Mouse (Mus musculus) thymus, postnatal 10 days (tissue): ENCODE results near the gene Sdhaf2.
"Not testable (repeated sequence)": the region's sequence is repeated elsewhere in the genome, so short reads cannot be mapped to it uniquely, and the experiment has no call there.

Source experiments
- DNase-seq, 2 experiments: peaks; one replicate each; pipeline ENCODE4 v3.0.0; 2021; ENCODE audit warnings: low spot score in 2 of 2

The Sdhaf2 gene

GRCm38 (mm10) chr19:10525910-10526309 is at the start of gene Sdhaf2:
Gene Sdhaf2, minus strand, starts transcription at chr19:10526142.
- no peak for DNase-seq

- no peak for DNase-seq
Measured at GRCm38 (mm10) chr19:10569627-10570026, 43.7 kb upstream of the Sdhaf2 start.

GRCm38 (mm10) chr19:10565217-10565616 is 39.3 kb upstream of the Sdhaf2 start:
- no peak for DNase-seq

DNA sequence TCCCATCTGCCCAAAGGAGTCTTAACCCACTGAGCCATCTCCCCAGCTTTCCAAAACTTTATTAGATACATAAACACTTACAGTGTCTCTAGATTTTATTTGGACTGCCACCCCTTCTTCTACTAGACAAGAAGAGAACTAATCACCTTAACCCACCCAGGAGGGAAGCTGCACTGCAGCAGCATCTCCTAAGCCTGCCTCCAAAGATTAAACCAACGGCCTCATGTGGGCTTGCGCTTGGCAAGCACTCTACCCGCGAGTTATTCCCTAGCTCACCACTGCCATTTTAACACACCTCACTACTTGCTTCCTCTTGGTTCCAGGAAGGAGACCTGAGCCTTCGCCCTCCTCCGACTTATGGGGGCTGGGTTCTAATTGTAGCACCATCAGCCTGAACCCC is 38.3 kb upstream of the Sdhaf2 start:
- no peak for DNase-seq

GRCm38 (mm10) chr19:10562351-10562750 is 36.4 kb upstream of the Sdhaf2 start:
- DNase-seq = no peak

- DNase-seq = no peak
Measured at GRCm38 (mm10) chr19:10561558-10562314, 35.8 kb upstream of the Sdhaf2 start.

GRCm38 (mm10) chr19:10560108-10560507 is 34.2 kb upstream of the Sdhaf2 start:
- DNase-seq = no peak

GRCm38 (mm10) chr19:10557837-10558375 is 32.0 kb upstream of the Sdhaf2 start:
- DNase-seq = not testable (repeated sequence)

GRCm38 (mm10) chr19:10557430-10557829 is 31.5 kb upstream of the Sdhaf2 start:
- no peak for DNase-seq

- no peak for DNase-seq
Measured at GRCm38 (mm10) chr19:10557001-10557400, 31.1 kb upstream of the Sdhaf2 start.

GRCm38 (mm10) chr19:10555624-10556510 is 29.9 kb upstream of the Sdhaf2 start, which contains the start of gene Tmem216:
Gene Tmem216, minus strand, starts transcription at chr19:10556238.
- peak; percentile 75 to 85 for DNase-seq

DNA sequence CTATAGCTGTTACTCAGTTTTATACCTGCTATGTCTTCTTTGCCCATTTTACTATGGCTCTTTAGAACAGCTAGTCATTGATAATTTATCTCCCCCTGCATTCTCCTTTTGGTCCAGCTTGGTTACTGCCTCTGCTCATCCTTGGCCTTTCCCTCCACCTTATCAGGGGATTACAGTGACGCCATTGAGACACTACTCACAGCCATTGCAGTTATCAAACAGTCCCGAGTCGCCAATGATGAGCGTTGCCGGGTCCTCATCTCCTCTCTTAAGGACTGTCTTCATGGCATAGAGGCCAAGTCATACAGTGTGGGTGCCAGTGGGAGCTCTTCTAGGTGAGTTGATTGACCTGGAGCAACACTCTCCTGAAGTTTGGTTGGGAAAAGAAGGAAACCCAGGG is 13.5 kb upstream of the Sdhaf2 start:
- no peak for DNase-seq

- DNase-seq = no peak
Measured at GRCm38 (mm10) chr19:10530082-10530481, 4.1 kb upstream of the Sdhaf2 start.

DNA sequence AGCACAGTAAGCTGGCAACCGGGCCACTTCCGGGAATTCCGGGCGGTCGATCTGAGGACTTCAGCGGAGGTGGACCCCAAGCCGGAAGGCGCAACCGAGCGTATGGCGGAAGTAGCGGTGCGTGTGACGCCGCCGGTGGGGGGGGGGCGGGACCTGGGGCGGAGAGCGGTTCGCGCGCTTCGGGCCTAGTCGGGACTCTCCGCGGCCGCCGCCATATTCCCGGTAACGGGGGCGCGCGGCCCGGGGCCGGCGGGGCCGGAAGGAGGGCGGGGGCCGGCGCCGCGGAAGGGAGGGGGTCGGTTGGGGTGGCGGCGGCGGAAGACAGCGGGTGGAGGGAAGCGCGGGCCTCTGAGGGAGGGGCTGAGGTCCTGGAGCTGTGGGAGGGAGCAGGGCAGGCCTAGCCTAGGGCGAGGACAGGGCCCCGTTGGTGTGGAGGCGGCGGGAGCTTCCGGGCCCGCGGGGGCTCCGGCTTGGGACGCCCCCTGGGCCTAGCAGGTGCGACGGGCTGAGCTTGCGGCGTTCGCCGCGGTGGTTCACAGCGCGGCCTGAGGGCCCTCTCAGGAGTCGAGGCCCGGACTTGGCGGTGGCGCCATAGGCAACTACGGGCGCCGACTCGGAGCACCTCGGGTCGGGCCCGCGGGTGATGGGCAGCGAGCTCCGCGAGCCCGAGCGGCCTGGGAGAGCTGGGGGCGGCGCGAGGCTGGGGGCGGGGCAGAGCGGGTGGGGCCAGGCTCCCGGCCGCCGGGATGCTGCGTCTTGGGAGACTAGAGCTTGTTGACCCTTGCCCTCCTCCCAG is 638 bp downstream of the Sdhaf2 start, which contains the start of gene Cpsf7:
Gene Cpsf7 (plus strand): TSS at position 161 of the 796 bp plus-strand sequence.
- DNase-seq = peak; percentile 89 to 90

- no peak for DNase-seq
Measured at GRCm38 (mm10) chr19:10524784-10525105, 1.2 kb downstream of the Sdhaf2 start.

- no peak for DNase-seq
Measured at GRCm38 (mm10) chr19:10523483-10524080, 2.4 kb downstream of the Sdhaf2 start.

GRCm38 (mm10) chr19:10521926-10522325 is 4.0 kb downstream of the Sdhaf2 start:
- DNase-seq = no peak

DNA sequence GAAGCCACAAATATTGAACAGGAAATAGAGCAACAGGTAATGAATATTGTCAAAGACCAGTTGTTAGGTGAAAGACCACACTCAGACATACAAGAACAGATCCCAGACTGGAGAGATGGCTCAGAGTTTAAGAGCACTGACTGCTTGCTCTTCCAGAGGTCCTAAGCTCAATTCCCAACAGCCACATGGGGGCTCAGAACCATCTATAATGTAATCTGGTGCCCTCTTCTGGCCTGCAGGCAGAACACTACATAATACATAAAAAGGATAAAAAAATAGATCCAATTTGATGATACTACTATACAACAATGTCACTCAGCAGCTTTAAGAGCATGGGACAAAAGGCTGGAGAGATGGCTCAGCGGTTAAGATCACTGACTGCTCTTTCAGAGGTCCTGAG is 5.6 kb downstream of the Sdhaf2 start:
- DNase-seq = no peak

DNA sequence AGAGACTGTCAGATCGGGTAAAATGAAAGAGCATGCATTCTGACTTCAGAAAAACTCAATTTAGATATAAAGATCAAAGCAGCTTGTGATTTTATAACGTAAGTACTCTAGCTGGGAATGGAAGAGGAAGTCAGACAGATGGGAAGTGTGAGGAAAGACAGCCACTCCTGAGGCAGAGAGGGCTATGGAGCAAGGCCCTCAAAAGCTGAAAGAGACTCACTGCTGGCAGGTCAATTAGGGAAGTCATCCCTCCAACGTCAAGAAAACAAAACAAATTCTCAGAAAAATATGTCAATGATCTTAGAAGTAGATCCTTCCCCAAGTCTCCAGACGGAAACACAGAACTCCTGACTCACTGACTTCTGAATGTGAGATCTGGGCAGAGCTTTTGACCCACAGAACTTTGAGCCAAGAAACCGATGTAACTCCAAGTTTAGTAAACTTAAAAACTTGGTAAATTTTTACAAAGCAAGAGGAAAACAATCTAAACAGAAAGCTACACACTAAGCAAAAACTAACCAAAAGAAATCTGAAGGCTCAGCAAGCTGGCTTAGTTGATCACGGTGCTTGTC is 15.1 kb downstream of the Sdhaf2 start:
- DNase-seq = no peak

DNA sequence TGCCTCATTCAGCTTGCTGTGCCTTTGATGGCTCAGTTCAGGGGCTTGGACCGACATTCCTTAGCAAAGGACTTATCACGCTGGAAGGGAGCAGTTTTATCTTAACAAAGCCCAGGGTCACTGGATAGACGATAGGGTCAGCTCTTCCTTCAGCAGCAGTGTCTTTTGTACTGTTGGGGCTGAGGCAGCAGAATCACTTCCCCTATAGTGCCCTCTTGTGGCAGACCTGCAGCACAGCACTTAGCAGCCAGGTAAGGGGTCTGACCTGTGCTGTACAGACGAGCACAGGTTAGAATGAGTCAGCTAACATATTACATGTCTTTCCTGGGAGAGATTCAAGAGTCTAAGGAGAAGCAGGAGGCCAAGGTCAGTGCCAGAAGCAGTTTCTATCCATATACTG is 23.4 kb downstream of the Sdhaf2 start:
- peak; percentile 14 to 63 for DNase-seq

DNA sequence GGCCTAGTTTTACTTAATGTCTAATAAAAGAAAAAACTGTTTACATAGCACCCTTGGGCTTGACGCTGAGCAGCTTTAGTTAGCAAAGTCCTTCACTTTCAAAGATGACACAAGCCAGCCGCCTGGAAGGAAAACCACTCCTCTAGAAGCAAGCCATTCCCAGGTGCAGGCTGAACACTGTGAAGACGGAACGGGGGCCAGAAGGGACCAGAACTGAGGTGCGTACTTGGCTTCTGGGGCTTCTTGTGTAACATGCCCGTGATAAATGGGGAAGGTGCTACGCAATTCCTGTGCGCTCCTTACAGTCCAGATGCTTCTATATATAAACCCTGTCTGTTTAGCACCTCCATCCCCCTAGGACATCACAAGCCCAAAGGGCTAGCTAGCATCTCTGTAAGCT is 25.4 kb downstream of the Sdhaf2 start:
- no peak for DNase-seq
